Mouse (Mus musculus): ENCODE data around the gene Gorasp2.

- no peak for TF ChIP-seq CTCF (IDR thresholded peaks at IDR 0.05; ENCODE audit: insufficient read depth, low read depth, low read length)
- no peak for TF ChIP-seq POLR2A (IDR thresholded peaks at IDR 0.05; ENCODE audit: insufficient read depth, low read depth, low read length)
These were observed 81.2 kb downstream of the Gorasp2 start for GRCm38 (mm10) chr2:70742588-70742987.

Measured in olfactory bulb, adult 2 months (tissue).